Mouse (Mus musculus): ENCODE data around the gene Zfp30. TPM values are rescaled to one million over a fixed set of nuclear protein-coding genes. Genes with fewer than 3 reads are reported as not detected.

Gene Zfp30
- polyA plus RNA-seq (2012; rRNA removed; ENCODE audit: low replicate concordance) = 1.7 and 3.9 TPM in 2 replicates

DNA sequence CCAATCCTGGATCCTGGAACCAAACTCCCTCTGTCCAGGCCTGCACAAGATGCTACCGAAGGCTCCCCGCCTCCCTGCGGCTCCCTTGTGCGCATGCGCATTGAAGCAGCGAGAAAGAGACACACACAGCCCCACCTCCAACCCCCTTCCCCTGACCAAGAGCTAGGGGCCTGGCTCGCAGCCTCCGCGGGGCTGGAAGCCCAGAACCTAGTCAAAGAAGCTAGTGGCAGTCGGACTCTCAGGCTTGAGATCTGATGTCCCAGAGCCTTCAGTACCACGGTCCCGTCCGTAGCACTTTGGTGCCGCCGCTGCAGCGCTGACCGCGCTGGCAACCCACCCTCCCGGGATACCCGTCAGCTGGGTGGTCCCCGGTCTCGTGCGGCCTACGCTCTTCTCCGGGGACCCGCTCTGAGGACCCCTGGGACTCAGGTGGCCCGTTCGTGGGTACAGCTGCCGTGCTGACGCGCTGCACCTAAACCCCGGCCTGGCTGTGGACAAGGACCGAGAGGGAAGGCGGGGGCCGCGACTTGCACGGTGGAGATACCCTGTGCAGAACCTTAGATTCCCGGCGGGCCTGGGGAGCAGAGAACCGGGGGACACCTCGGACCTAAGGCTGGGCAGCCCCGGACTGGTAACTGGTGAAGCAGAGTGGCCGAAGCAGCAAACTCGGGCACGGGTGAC is at the start of gene Zfp30:
Gene Zfp30 (plus strand): TSS at position 128 of the 681 bp plus-strand sequence.

DNA sequence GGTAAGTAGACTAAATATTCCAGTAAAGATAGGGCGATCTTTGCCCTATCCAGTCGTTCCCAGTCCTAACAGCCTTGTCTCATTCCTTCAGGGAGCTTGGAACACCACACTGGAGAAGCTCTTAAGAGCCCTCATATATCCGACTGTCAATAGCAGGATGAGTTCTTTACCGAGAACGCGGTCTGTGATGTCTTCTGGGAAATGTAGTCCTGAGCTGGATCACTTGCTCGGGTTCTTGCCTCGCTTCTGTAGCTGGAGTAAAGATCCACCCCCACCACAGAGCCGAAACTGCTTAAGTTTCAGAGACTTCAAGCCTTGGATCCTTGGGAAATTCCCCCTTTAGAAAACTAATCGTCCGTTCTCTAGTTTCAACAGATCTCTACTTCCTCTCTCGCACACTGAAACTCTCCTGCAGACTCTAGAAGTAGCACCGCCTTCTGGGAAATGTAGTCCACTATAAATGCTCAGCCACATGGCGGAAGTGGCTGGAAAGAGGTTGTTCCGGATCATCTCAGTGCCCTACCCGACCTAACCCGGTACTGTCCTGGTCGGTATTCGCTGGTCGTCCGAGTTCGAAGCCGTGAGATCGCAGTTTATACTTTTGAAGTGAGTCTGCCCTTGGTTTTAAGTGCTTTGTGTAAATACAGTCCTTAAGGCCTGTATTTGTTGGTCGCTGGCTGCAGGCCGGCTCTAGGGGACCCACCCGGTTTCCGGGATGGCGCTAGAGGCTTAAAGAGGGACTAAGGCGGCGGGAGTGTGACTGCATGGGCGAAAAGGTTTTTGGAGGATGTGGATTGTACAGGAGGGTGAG is 15.5 kb upstream of the Zfp30 start, which contains the start of gene Zfp84:
Gene Zfp84 (plus strand): TSS at position 463 of the 811 bp plus-strand sequence.

GRCm38 (mm10) chr7:29815910-29816429 is 32.2 kb downstream of the Zfp30 start, which contains the start of gene Zfp790:
Zfp790 (plus strand) TSS chr7:29816114.

Other genes starting within 250 kb of the Zfp30 start
- not detected in 2 replicates for gene Catsperg2, start 57.0 kb upstream of the Zfp30 start, polyA plus RNA-seq (2012; rRNA removed; ENCODE audit: low replicate concordance)
- gene Zfp84, start 15.4 kb upstream of the Zfp30 start, polyA plus RNA-seq (2012; rRNA removed; ENCODE audit: low replicate concordance) = 3.8 and 8.0 TPM in 2 replicates
- 2.6 and 4.0 TPM in 2 replicates for gene Zfp790, start 32.1 kb downstream of the Zfp30 start, polyA plus RNA-seq (2012; rRNA removed; ENCODE audit: low replicate concordance)
- 0.39 and 1.1 TPM in 2 replicates for gene Zfp940, start 69.7 kb downstream of the Zfp30 start, polyA plus RNA-seq (2012; rRNA removed; ENCODE audit: low replicate concordance)
- 1.9 and 3.3 TPM in 2 replicates for gene Zfp420, start 76.0 kb downstream of the Zfp30 start, polyA plus RNA-seq (2012; rRNA removed; ENCODE audit: low replicate concordance)
- 3.1 and 6.1 TPM in 2 replicates for gene Zfp27, start 122.6 kb downstream of the Zfp30 start, polyA plus RNA-seq (2012; rRNA removed; ENCODE audit: low replicate concordance)
- gene Zfp383, start 124.2 kb downstream of the Zfp30 start, polyA plus RNA-seq (2012; rRNA removed; ENCODE audit: low replicate concordance) = 2.2 and 3.9 TPM in 2 replicates
- 4.5 and 9.0 TPM in 2 replicates for gene Zfp74, start 170.1 kb downstream of the Zfp30 start, polyA plus RNA-seq (2012; rRNA removed; ENCODE audit: low replicate concordance)
- gene Zfp568, start 200.0 kb downstream of the Zfp30 start, polyA plus RNA-seq (2012; rRNA removed; ENCODE audit: low replicate concordance) = 3.8 and 8.7 TPM in 2 replicates